Mouse (Mus musculus) erythroblast, adult 5-6 weeks (primary cell): ENCODE measurements around the gene Igfals. TPM values are rescaled to one million over a fixed set of nuclear protein-coding genes. Genes with fewer than 3 reads are reported as not detected.

ENCODE experiments used
- ATAC-seq: replicated peaks from 2 replicates; pipeline ENCODE4 v1.8.0; 2016; ENCODE audit warnings: moderate number of reproducible peaks, mild to moderate bottlenecking, moderate TSS enrichment, inconsistent platforms; ENCODE audit not compliant: poor library complexity, low FRiP score, severe bottlenecking
- total RNA-seq, 2 experiments: library from RNA; stranded (forward) in 1 of 2; stranded (reverse) in 1 of 2; fragments of 150-400 nt in 1 of 2; fragments of 200-764, 138-1000 nt in 1 of 2; gene quantifications; 2 replicates each; pipeline versions ENCODE4 v1.2.3 to v1.2.4; 2015 to 2017; ENCODE audit warnings: low replicate concordance in 2 of 2

Igfals gene
- total RNA-seq, 2 experiments from 2014 or later: 0.17 TPM; not detected in 1

DNA sequence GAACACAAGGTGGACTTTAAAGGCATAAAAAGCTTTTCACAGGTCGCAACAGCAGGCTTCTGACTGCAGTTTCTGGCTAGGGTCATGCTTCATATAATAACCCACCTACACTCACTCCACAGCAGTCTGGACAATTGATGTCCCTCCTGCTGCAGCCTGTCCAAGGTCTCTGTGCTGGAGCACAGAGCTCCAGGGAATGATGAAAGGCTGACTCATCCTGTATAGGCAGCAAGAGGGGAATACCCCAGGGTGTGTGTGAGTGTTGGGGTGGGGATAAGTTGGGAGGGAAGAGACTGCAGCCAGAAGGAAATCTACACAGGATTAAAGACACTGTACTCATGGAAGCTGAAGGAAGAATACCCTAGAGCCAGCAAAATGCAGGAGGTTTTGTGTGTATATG lies 63.7 kb downstream of the Igfals start:
- ATAC-seq: no peak

Other genes starting within 250 kb of the Igfals start
- 16.3 and 75.9 TPM in 2 replicates for gene Tsc2, start 233.4 kb upstream of the Igfals start, total RNA-seq (2015; ENCODE audit: low replicate concordance)
- gene Tsc2, start 233.4 kb upstream of the Igfals start, total RNA-seq (2017; ENCODE audit: low replicate concordance): 8.6 and 9.0 TPM in 2 replicates
- 1.0 TPM in 1 of 2 replicates, not detected in the other for gene Nthl1, start 233.3 kb upstream of the Igfals start, total RNA-seq (2015; ENCODE audit: low replicate concordance)
- 0.56 and 0.85 TPM in 2 replicates for gene Nthl1, start 233.3 kb upstream of the Igfals start, total RNA-seq (2017; ENCODE audit: low replicate concordance)
- gene Slc9a3r2, start 215.7 kb upstream of the Igfals start, total RNA-seq (2015; ENCODE audit: low replicate concordance): 0.38 TPM in 1 of 2 replicates, not detected in the other
- 0.56 and 1.8 TPM in 2 replicates for gene Slc9a3r2, start 215.7 kb upstream of the Igfals start, total RNA-seq (2017; ENCODE audit: low replicate concordance)
- gene Npw, start 207.5 kb upstream of the Igfals start, total RNA-seq (2015; ENCODE audit: low replicate concordance): not detected in 2 replicates
- not detected in 2 replicates for gene Npw, start 207.5 kb upstream of the Igfals start, total RNA-seq (2017; ENCODE audit: low replicate concordance)
- gene Zfp598, start 196.3 kb upstream of the Igfals start, total RNA-seq (2015; ENCODE audit: low replicate concordance): 3.7 and 7.9 TPM in 2 replicates
- 4.0 and 4.3 TPM in 2 replicates for gene Zfp598, start 196.3 kb upstream of the Igfals start, total RNA-seq (2017; ENCODE audit: low replicate concordance)
- gene Syngr3, start 176.0 kb upstream of the Igfals start, total RNA-seq (2015; ENCODE audit: low replicate concordance): not detected in 2 replicates
- gene Syngr3, start 176.0 kb upstream of the Igfals start, total RNA-seq (2017; ENCODE audit: low replicate concordance): not detected in 2 replicates
- 2.7 and 6.3 TPM in 2 replicates for gene Gfer, start 169.8 kb upstream of the Igfals start, total RNA-seq (2015; ENCODE audit: low replicate concordance)
- gene Gfer, start 169.8 kb upstream of the Igfals start, total RNA-seq (2017; ENCODE audit: low replicate concordance): 3.0 and 7.2 TPM in 2 replicates
- not detected in 2 replicates for gene Noxo1, start 169.8 kb upstream of the Igfals start, total RNA-seq (2015; ENCODE audit: low replicate concordance)
- gene Noxo1, start 169.8 kb upstream of the Igfals start, total RNA-seq (2017; ENCODE audit: low replicate concordance): not detected in 2 replicates
- 0.58 and 5.9 TPM in 2 replicates for gene Tbl3, start 158.3 kb upstream of the Igfals start, total RNA-seq (2015; ENCODE audit: low replicate concordance)
- gene Tbl3, start 158.3 kb upstream of the Igfals start, total RNA-seq (2017; ENCODE audit: low replicate concordance): 4.3 and 11.9 TPM in 2 replicates
- gene Rnf151, start 147.9 kb upstream of the Igfals start, total RNA-seq (2015; ENCODE audit: low replicate concordance): not detected in 2 replicates
- gene Rnf151, start 147.9 kb upstream of the Igfals start, total RNA-seq (2017; ENCODE audit: low replicate concordance): not detected in 2 replicates
- 1,254 and 1,636 TPM in 2 replicates for gene Rps2, start 147.9 kb upstream of the Igfals start, total RNA-seq (2015; ENCODE audit: low replicate concordance)
- gene Rps2, start 147.9 kb upstream of the Igfals start, total RNA-seq (2017; ENCODE audit: low replicate concordance): 281 and 355 TPM in 2 replicates
- gene Ndufb10, start 141.5 kb upstream of the Igfals start, total RNA-seq (2015; ENCODE audit: low replicate concordance): 52.0 and 124 TPM in 2 replicates
- gene Ndufb10, start 141.5 kb upstream of the Igfals start, total RNA-seq (2017; ENCODE audit: low replicate concordance): 74.1 and 90.5 TPM in 2 replicates
- gene Rpl3l, start 138.2 kb upstream of the Igfals start, total RNA-seq (2015; ENCODE audit: low replicate concordance): not detected in 2 replicates
- gene Rpl3l, start 138.2 kb upstream of the Igfals start, total RNA-seq (2017; ENCODE audit: low replicate concordance): not detected in 2 replicates
- gene Msrb1, start 129.4 kb upstream of the Igfals start, total RNA-seq (2015; ENCODE audit: low replicate concordance): 177 and 224 TPM in 2 replicates
- 42.8 and 97.5 TPM in 2 replicates for gene Msrb1, start 129.4 kb upstream of the Igfals start, total RNA-seq (2017; ENCODE audit: low replicate concordance)
- gene Hs3st6, start 113.0 kb upstream of the Igfals start, total RNA-seq (2015; ENCODE audit: low replicate concordance): not detected in 2 replicates
- gene Hs3st6, start 113.0 kb upstream of the Igfals start, total RNA-seq (2017; ENCODE audit: low replicate concordance): not detected in 2 replicates
- not detected in 2 replicates for gene Meiob, start 61.7 kb upstream of the Igfals start, total RNA-seq (2015; ENCODE audit: low replicate concordance)
- not detected in 2 replicates for gene Meiob, start 61.7 kb upstream of the Igfals start, total RNA-seq (2017; ENCODE audit: low replicate concordance)
- gene Hagh, start 25.9 kb upstream of the Igfals start, total RNA-seq (2015; ENCODE audit: low replicate concordance): 191 and 222 TPM in 2 replicates
- gene Hagh, start 25.9 kb upstream of the Igfals start, total RNA-seq (2017; ENCODE audit: low replicate concordance): 223 and 230 TPM in 2 replicates
- gene Fahd1, start 15.6 kb upstream of the Igfals start, total RNA-seq (2015; ENCODE audit: low replicate concordance): 58.0 and 66.9 TPM in 2 replicates
- 71.4 and 87.7 TPM in 2 replicates for gene Fahd1, start 15.6 kb upstream of the Igfals start, total RNA-seq (2017; ENCODE audit: low replicate concordance)
- gene Nubp2, start 20.4 kb downstream of the Igfals start, total RNA-seq (2015; ENCODE audit: low replicate concordance): 25.4 and 31.6 TPM in 2 replicates
- gene Nubp2, start 20.4 kb downstream of the Igfals start, total RNA-seq (2017; ENCODE audit: low replicate concordance): 10.6 and 11.4 TPM in 2 replicates
- 20.4 and 49.3 TPM in 2 replicates for gene Spsb3, start 20.6 kb downstream of the Igfals start, total RNA-seq (2015; ENCODE audit: low replicate concordance)
- 28.2 and 35.1 TPM in 2 replicates for gene Spsb3, start 20.6 kb downstream of the Igfals start, total RNA-seq (2017; ENCODE audit: low replicate concordance)
- gene Eme2, start 29.1 kb downstream of the Igfals start, total RNA-seq (2015; ENCODE audit: low replicate concordance): 7.1 and 8.6 TPM in 2 replicates
- 10.9 and 12.4 TPM in 2 replicates for gene Eme2, start 29.1 kb downstream of the Igfals start, total RNA-seq (2017; ENCODE audit: low replicate concordance)
- gene Mrps34, start 29.1 kb downstream of the Igfals start, total RNA-seq (2015; ENCODE audit: low replicate concordance): 4.8 and 7.1 TPM in 2 replicates
- gene Mrps34, start 29.1 kb downstream of the Igfals start, total RNA-seq (2017; ENCODE audit: low replicate concordance): 2.0 and 5.0 TPM in 2 replicates
- gene Nme3, start 30.5 kb downstream of the Igfals start, total RNA-seq (2015; ENCODE audit: low replicate concordance): 15.0 and 18.3 TPM in 2 replicates
- 29.1 and 32.2 TPM in 2 replicates for gene Nme3, start 30.5 kb downstream of the Igfals start, total RNA-seq (2017; ENCODE audit: low replicate concordance)
- gene Mapk8ip3, start 71.0 kb downstream of the Igfals start, total RNA-seq (2015; ENCODE audit: low replicate concordance): 42.7 and 48.3 TPM in 2 replicates
- gene Mapk8ip3, start 71.0 kb downstream of the Igfals start, total RNA-seq (2017; ENCODE audit: low replicate concordance): 109 and 222 TPM in 2 replicates
- gene Jpt2, start 94.7 kb downstream of the Igfals start, total RNA-seq (2015; ENCODE audit: low replicate concordance): 20.8 and 28.6 TPM in 2 replicates
- 22.9 and 40.1 TPM in 2 replicates for gene Jpt2, start 94.7 kb downstream of the Igfals start, total RNA-seq (2017; ENCODE audit: low replicate concordance)
- gene Cramp1l, start 149.8 kb downstream of the Igfals start, total RNA-seq (2015; ENCODE audit: low replicate concordance): 16.7 and 18.0 TPM in 2 replicates
- gene Cramp1l, start 149.8 kb downstream of the Igfals start, total RNA-seq (2017; ENCODE audit: low replicate concordance): 16.2 and 19.0 TPM in 2 replicates
- gene Ift140, start 150.1 kb downstream of the Igfals start, total RNA-seq (2015; ENCODE audit: low replicate concordance): 61.9 and 62.3 TPM in 2 replicates
- gene Ift140, start 150.1 kb downstream of the Igfals start, total RNA-seq (2017; ENCODE audit: low replicate concordance): 158 and 187 TPM in 2 replicates
- not detected in 2 replicates for gene Tmem204, start 217.6 kb downstream of the Igfals start, total RNA-seq (2015; ENCODE audit: low replicate concordance)
- gene Tmem204, start 217.6 kb downstream of the Igfals start, total RNA-seq (2017; ENCODE audit: low replicate concordance): not detected in 2 replicates
- 3.5 and 5.9 TPM in 2 replicates for gene Telo2, start 250.0 kb downstream of the Igfals start, total RNA-seq (2015; ENCODE audit: low replicate concordance)
- 6.3 and 11.6 TPM in 2 replicates for gene Telo2, start 250.0 kb downstream of the Igfals start, total RNA-seq (2017; ENCODE audit: low replicate concordance)